ENCODE assay signal across 8 mouse cellular contexts in the genomic region with DNA sequence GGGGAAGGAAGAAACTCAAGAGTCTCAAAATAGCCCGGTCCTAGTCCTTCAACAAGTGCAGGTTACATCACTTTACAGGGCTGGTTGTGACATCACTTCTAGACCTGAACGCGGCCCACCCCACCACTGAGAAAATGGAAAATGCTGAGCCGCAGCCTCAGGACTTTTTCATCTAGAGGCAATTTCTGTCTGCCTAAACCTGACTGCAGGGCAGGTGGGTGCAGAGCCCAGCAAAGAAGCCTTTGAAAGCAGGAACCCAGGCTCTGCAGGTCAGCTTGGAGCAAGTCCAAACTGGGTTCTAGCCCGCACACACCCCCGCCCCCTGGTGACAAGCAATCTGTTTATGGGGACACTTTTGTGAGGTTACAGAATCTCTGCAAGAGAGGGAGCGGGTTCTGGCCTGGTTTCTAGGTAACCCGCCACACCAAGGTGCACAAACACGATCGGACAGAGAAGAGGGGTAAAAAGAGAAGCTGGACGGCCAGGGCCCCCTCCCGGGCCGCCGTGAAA.
A peak's percentile ranks its signal among the peaks of the same experiment; 100 is the strongest.
DNase-seq lines count a peak whose midpoint lies in the region; ATAC-seq and TF ChIP-seq lines count a peak whose summit lies in the region.

No protein-coding gene starts in this region.

- peak overlapping the region; percentile 63 for H3K27ac ChIP-seq in spleen, adult 2 months (ENCODE audit: insufficient read depth, low read length)
- peak overlapping the region; percentile 87 for H3K27ac ChIP-seq in forebrain, postnatal 0 days (ENCODE audit: low read depth, low read length)
- peak overlapping the region; percentile 79 for H3K27ac ChIP-seq in intestine, postnatal 0 days (ENCODE audit: low read depth, low read length)
- H3K27ac ChIP-seq in liver, embryonic 16.5 days (ENCODE audit: low read length): peak overlapping the region; percentile 61

- H3K4me2 ChIP-seq in forebrain, postnatal 0 days (ENCODE audit: low read depth): peak overlapping the region; percentile 81
- H3K4me2 ChIP-seq in intestine, postnatal 0 days (replicated peaks; ENCODE audit: low read depth): peak overlapping the region; percentile 85
- peak overlapping the region; percentile 72 for H3K4me2 ChIP-seq in liver, embryonic 16.5 days (ENCODE audit: low read depth, low read length)

- peaks cover 14% of the 10 kb centered on the region for H3K4me1 ChIP-seq in spleen, adult 2 months (ENCODE audit: control insufficient read depth, insufficient read depth, insufficient read length)
- peaks cover 26% of the 10 kb centered on the region for H3K4me1 ChIP-seq in forebrain, postnatal 0 days (ENCODE audit: insufficient read depth)
- H3K4me1 ChIP-seq in intestine, postnatal 0 days (replicated peaks; ENCODE audit: control insufficient read depth, insufficient read depth, low read length): no peaks in the 10 kb centered on the region; the same call in 1 of the 2 replicates
- H3K4me1 ChIP-seq in liver, embryonic 16.5 days (ENCODE audit: control insufficient read depth, low read depth, low read length): no peaks in the 10 kb centered on the region; the same call in 1 of the 2 replicates

- no peaks in the 10 kb centered on the region for H3K36me3 ChIP-seq in spleen, adult 2 months (ENCODE audit: control insufficient read depth, insufficient read depth, low read length)
- H3K36me3 ChIP-seq in forebrain, postnatal 0 days (ENCODE audit: insufficient read depth): no peaks in the 10 kb centered on the region
- no peaks in the 10 kb centered on the region for H3K36me3 ChIP-seq in intestine, postnatal 0 days (ENCODE audit: control insufficient read depth, insufficient read depth)
- H3K36me3 ChIP-seq in liver, embryonic 16.5 days (ENCODE audit: control insufficient read depth, insufficient read depth): no peaks in the 10 kb centered on the region

- DNase-seq in spleen, adult 2 months (ENCODE audit: low read depth in 1 of 2, low spot score in 2 of 2): peak in 1 of 2 experiments; percentile 16
- DNase-seq in spleen, adult 12 weeks (ENCODE audit: low spot score): no peak
- DNase-seq in brain, adult 2 months (ENCODE audit: low read depth, low spot score): peak; percentile 93
- DNase-seq in forebrain, postnatal 0 days: no peak
- peak; percentile 20 for DNase-seq in naive thymus-derived CD4-positive, alpha-beta T cell, adult 2 months (ENCODE audit: low read depth)
- DNase-seq in embryo, embryonic 11 days: no peak

- TF ChIP-seq CTCF in spleen, adult 2 months (IDR thresholded peaks at IDR 0.05; ENCODE audit: extremely low read depth, insufficient read depth, insufficient read length, insufficient replicate concordance): no peak
- TF ChIP-seq CTCF in forebrain, postnatal 0 days (IDR thresholded peaks at IDR 0.05; ENCODE audit: low read depth): 0 out of 2 replicates have a peak, but pooled peaks have one; percentile 3
- TF ChIP-seq CTCF in intestine, postnatal 0 days (IDR thresholded peaks at IDR 0.05; ENCODE audit: low read depth): no peak

- TF ChIP-seq POLR2A in spleen, adult 2 months (IDR thresholded peaks at IDR 0.05; ENCODE audit: low read depth, low read length): no peak

- H3K4me3 ChIP-seq in spleen, adult 2 months (ENCODE audit: extremely low read depth, insufficient read depth, insufficient read length): peak overlapping the region; percentile 67
- peak overlapping the region; percentile 60 for H3K4me3 ChIP-seq in forebrain, postnatal 0 days (ENCODE audit: low read depth, low read length)
- H3K4me3 ChIP-seq in intestine, postnatal 0 days (ENCODE audit: low read depth, low read length): peak overlapping the region; percentile 43
- H3K4me3 ChIP-seq in liver, embryonic 16.5 days (ENCODE audit: low read depth, low read length): peak overlapping the region; percentile 54

- WGBS in spleen, adult 2 months: 5% methylated on average over 14 of the region's 14 CpGs
- WGBS in forebrain, postnatal 0 days: under 1% methylated on average over 14 of the region's 14 CpGs
- WGBS in intestine, postnatal 0 days: 5% methylated on average over 14 of the region's 14 CpGs
- 4% methylated on average over 14 of the region's 14 CpGs for WGBS in liver, embryonic 16.5 days (ENCODE audit: insufficient replicate concordance)

- peak; percentile 10 for ATAC-seq in forebrain, postnatal 0 days
- peak; percentile 18 for ATAC-seq in intestine, postnatal 0 days
- ATAC-seq in liver, embryonic 16.5 days (ENCODE audit: low read depth): no peak

- no peaks in the 10 kb centered on the region for H3K9me3 ChIP-seq in forebrain, postnatal 0 days (ENCODE audit: low read length)
- H3K9me3 ChIP-seq in intestine, postnatal 0 days (ENCODE audit: control insufficient read depth): no peaks in the 10 kb centered on the region
- H3K9me3 ChIP-seq in liver, embryonic 16.5 days (replicated peaks; ENCODE audit: control insufficient read depth, low read length): no peaks in the 10 kb centered on the region

- H3K27me3 ChIP-seq in spleen, adult 2 months (ENCODE audit: control insufficient read depth, insufficient read depth, low read length): peaks cover 3% of the 10 kb centered on the region; the same call in 1 of the 2 replicates
- no peaks in the 10 kb centered on the region for H3K27me3 ChIP-seq in forebrain, postnatal 0 days (ENCODE audit: insufficient read depth, low read length)
- H3K27me3 ChIP-seq in intestine, postnatal 0 days (replicated peaks; ENCODE audit: control insufficient read depth, insufficient read depth, low read length): no peaks in the 10 kb centered on the region
- H3K27me3 ChIP-seq in liver, embryonic 16.5 days (ENCODE audit: control insufficient read depth, insufficient read depth, low read depth, low read length): peaks cover 29% of the 10 kb centered on the region

- peak overlapping the region; percentile 86 for H3K9ac ChIP-seq in forebrain, postnatal 0 days
- peak overlapping the region; percentile 62 for H3K9ac ChIP-seq in intestine, postnatal 0 days (ENCODE audit: low read depth, low read length)
- peak overlapping the region; percentile 52 for H3K9ac ChIP-seq in liver, embryonic 16.5 days (ENCODE audit: low read depth, low read length)

Comparison
In these comparisons a context has a peak if more than half of its experiments do, and no peak if none do; other contexts are left out.
1. DNase-seq: peak in brain, adult 2 months (single experiment) and naive thymus-derived CD4-positive, alpha-beta T cell, adult 2 months (single experiment); none in spleen, adult 12 weeks (single experiment), forebrain, postnatal 0 days (single experiment) and embryo, embryonic 11 days (single experiment).
2. Peak in every context shown above with its lines, with median percentiles within 50 percentile points of each other: H3K27ac ChIP-seq, H3K4me3 ChIP-seq, H3K4me2 ChIP-seq and H3K9ac ChIP-seq.